Comparison of ENCODE assay signal across 11 mouse cellular contexts in genomic region chr16:92510835-92511772, GRCm38 (mm10). TPM values are rescaled to one million over a fixed set of nuclear protein-coding genes. Genes with fewer than 3 reads are reported as not detected.
A peak's percentile ranks its signal among the peaks of the same experiment; 100 is the strongest.
DNase-seq lines count a peak whose midpoint lies in the region; ATAC-seq and TF ChIP-seq lines count a peak whose summit lies in the region.
"Had no signal": no experiment of that assay in that cellular context is flagged by ENCODE, and none has a peak within 500 bp of the region (broad histone marks: within the 10 kb centered on the region; RNA-seq: fewer than 3 reads in every experiment).

No protein-coding gene starts in this region.

- H3K9me3 ChIP-seq in forebrain, embryonic 15.5 days, result no peaks in the 10 kb centered on the region
- H3K9me3 ChIP-seq in lung, postnatal 0 days (ENCODE audit: low read length), result no peaks in the 10 kb centered on the region
- H3K9me3 ChIP-seq: stomach, embryonic 15.5 days had no signal

- H3K4me1 ChIP-seq in forebrain, embryonic 15.5 days, result peaks cover 17% of the 10 kb centered on the region
- H3K4me1 ChIP-seq in lung, postnatal 0 days (ENCODE audit: insufficient read depth, low read depth, low read length), result peaks cover 4% of the 10 kb centered on the region; the same call in 1 of the 2 replicates
- H3K4me1 ChIP-seq: stomach, embryonic 15.5 days had no signal

- H3K36me3 ChIP-seq in forebrain, embryonic 15.5 days, result no peaks in the 10 kb centered on the region
- H3K36me3 ChIP-seq in lung, postnatal 0 days (ENCODE audit: insufficient read depth, low read length), result no peaks in the 10 kb centered on the region
- H3K36me3 ChIP-seq: stomach, embryonic 15.5 days had no signal

- no peaks in the 10 kb centered on the region for H3K27me3 ChIP-seq in forebrain, embryonic 15.5 days
- H3K27me3 ChIP-seq in lung, postnatal 0 days (replicated peaks; ENCODE audit: insufficient read depth, low read length), result no peaks in the 10 kb centered on the region
- H3K27me3 ChIP-seq: stomach, embryonic 15.5 days had no signal

- peak; percentile 83 for DNase-seq in left cerebral cortex, postnatal 4 days
- no peak for DNase-seq in left cerebral cortex, adult 18-20 months (ENCODE audit: low spot score in 2 of 2)
- peak; percentile 16 to 34 for DNase-seq in cerebellum, adult 18-20 months
- peak; percentile 89 for DNase-seq in lung, postnatal 0 days (ENCODE audit: low spot score)
- DNase-seq in thymus, adult 18-20 months, result no peak
- DNase-seq in thymus, postnatal 10 days (ENCODE audit: low spot score in 2 of 2), result no peak
- DNase-seq in gastrocnemius, adult 2 months, result no peak

- H3K9ac ChIP-seq in forebrain, embryonic 15.5 days (replicated peaks), result no peak overlapping the region
- H3K9ac ChIP-seq in lung, postnatal 0 days (replicated peaks; ENCODE audit: low read depth), result no peak overlapping the region
- H3K9ac ChIP-seq: liver, postnatal 0 days; stomach, embryonic 15.5 days had no signal

- no peak for TF ChIP-seq EP300 in lung, postnatal 0 days (IDR thresholded peaks at IDR 0.05)

- H3K27ac ChIP-seq in forebrain, embryonic 15.5 days (replicated peaks), result peak overlapping the region; percentile 59
- peak overlapping the region; percentile 11; the same call in 1 of the 2 replicates for H3K27ac ChIP-seq in lung, postnatal 0 days (ENCODE audit: low read length)
- no peak overlapping the region for H3K27ac ChIP-seq in gastrocnemius, adult 2 months
- H3K27ac ChIP-seq: stomach, embryonic 15.5 days had no signal

- intact Hi-C loops in left cerebral cortex, postnatal 4 days (cut with DNase I), result no loop called here
- intact Hi-C loops in gastrocnemius, adult 2 months (cut with DNase I), result no loop called here

- H3K4me2 ChIP-seq in forebrain, embryonic 15.5 days (replicated peaks), result no peak overlapping the region
- no peak overlapping the region; the same call in 1 of the 2 replicates for H3K4me2 ChIP-seq in lung, postnatal 0 days (replicated peaks; ENCODE audit: low read depth, low read length)
- H3K4me2 ChIP-seq: stomach, embryonic 15.5 days had no signal

- peak; percentile 79 for ATAC-seq in forebrain, embryonic 15.5 days (replicated peaks)
- ATAC-seq in lung, postnatal 0 days, result peak; percentile 76
- ATAC-seq: liver, postnatal 0 days had no signal

- 19% methylated on average over 13 of the region's 13 CpGs for WGBS in forebrain, embryonic 15.5 days
- WGBS in lung, postnatal 0 days, result 54% methylated on average over 13 of the region's 13 CpGs

- TF ChIP-seq CTCF in lung, postnatal 0 days (IDR thresholded peaks at IDR 0.05), result no peak
- TF ChIP-seq CTCF in gastrocnemius, adult 2 months (IDR thresholded peaks at IDR 0.05), result no peak

- no peak overlapping the region for H3K4me3 ChIP-seq in forebrain, embryonic 15.5 days
- H3K4me3 ChIP-seq in lung, postnatal 0 days (ENCODE audit: low read depth, low read length), result no peak overlapping the region
- no peak overlapping the region for H3K4me3 ChIP-seq in gastrocnemius, adult 2 months
- H3K4me3 ChIP-seq: erythroblast, embryonic 14.5 days; stomach, embryonic 15.5 days had no signal

RNA-seq across cellular contexts. Expression of gene Clic6, which starts 25.6 kb away (rescaled TPM):
- total RNA-seq in left cerebral cortex, postnatal 4 days (2021), result 1 to 10 TPM in 1 of 2 experiments, under 1 TPM in 1; 0.44 to 1.1 TPM
- total RNA-seq in left cerebral cortex, adult 18-20 months (2021), result 1 to 10 TPM in 1 of 2 experiments, under 1 TPM in 1; 0.98 to 1.7 TPM
- polyA plus RNA-seq in forebrain, embryonic 15.5 days (2015; fragmentation: Nextera tagmentation; extraction: Ambion mirVana), result 4.0 and 9.0 TPM in 2 replicates
- polyA plus RNA-seq in lung, postnatal 0 days (2015; fragmentation: Nextera tagmentation; extraction: Ambion mirVana), result 14.5 and 16.4 TPM in 2 replicates
- not detected for total RNA-seq in gastrocnemius, adult 2 months (2021)
- polyA plus RNA-seq: erythroblast, embryonic 14.5 days had no signal

RNA-seq across cellular contexts. Expression of gene Rcan1, which starts 40.4 kb away (rescaled TPM):
- total RNA-seq in left cerebral cortex, postnatal 4 days (2021), result 10 to 100 TPM; 48.3 to 50.1 TPM
- total RNA-seq in left cerebral cortex, adult 18-20 months (2021), result 10 to 100 TPM; 59.2 to 69.2 TPM
- 49.8 and 52.8 TPM in 2 replicates for polyA plus RNA-seq in forebrain, embryonic 15.5 days (2015; fragmentation: Nextera tagmentation; extraction: Ambion mirVana)
- 54.7 and 56.1 TPM in 2 replicates for polyA plus RNA-seq in lung, postnatal 0 days (2015; fragmentation: Nextera tagmentation; extraction: Ambion mirVana)
- total RNA-seq in gastrocnemius, adult 2 months (2021), result 10 to 100 TPM; 76.4 to 93.3 TPM

Comparison
In these comparisons a context has a peak if more than half of its experiments do, and no peak if none do; other contexts are left out.
1. DNase-seq: peak in left cerebral cortex, postnatal 4 days (single experiment), cerebellum, adult 18-20 months (2 of 2) and lung, postnatal 0 days (single experiment); none in left cerebral cortex, adult 18-20 months (0 of 2), thymus, adult 18-20 months (0 of 2), thymus, postnatal 10 days (0 of 2) and gastrocnemius, adult 2 months (single experiment).